Mouse (Mus musculus) urinary bladder, postnatal 36 days (tissue): ENCODE measurements around the gene 1300017J02Rik.

Experiments
- DNase-seq, 2 experiments: peaks; one replicate each; pipeline ENCODE4 v3.0.0; 2022; ENCODE audit warnings: low spot score in 2 of 2, mixed read lengths in 1 of 2

Gene 1300017J02Rik

GRCm38 (mm10) chr9:103271104-103271503, 33.8 kb downstream of the 1300017J02Rik start:
- no peak for DNase-seq

GRCm38 (mm10) chr9:103265778-103266177, 39.1 kb downstream of the 1300017J02Rik start:
- no peak for DNase-seq

DNA sequence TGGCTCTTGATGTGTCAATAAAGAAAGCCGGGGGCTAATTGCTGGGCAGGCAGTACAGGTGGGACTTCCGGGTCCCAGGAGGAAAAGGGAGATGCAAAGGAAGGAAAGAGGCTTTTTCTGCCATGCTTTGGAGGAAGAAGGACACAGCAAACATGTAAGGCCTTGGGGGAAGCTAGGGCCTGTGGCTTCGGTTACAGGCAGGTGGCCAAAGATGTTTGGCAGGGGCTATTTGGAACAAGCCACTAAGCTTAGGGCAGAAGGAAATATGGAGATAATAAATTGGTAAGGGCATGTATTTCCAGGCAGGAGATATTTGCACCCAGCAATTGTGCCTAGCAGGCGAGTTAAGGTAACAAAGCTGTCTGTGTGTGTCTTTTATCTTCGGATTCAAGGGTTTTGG, 52.0 kb downstream of the 1300017J02Rik start:
- no peak for DNase-seq

DNA sequence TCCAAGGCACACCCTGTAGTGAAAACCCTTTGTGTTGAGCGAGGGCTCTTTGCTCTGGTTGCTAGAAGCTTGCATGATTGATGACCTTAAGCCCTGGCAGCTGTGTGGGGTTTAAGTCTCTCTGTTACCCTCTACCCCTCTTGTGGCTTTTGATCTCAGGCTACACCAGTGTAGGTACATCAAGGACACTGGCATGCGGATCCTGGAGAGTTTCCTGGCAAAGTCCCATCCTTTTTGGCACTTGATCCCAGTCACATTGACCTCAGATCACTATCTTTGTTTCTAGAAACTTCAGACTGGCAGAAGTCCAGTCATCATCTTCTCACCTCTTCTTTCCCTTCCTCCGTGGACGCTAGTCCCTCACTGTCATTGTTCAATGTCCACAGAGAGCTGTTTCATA, 56.3 kb downstream of the 1300017J02Rik start:
- DNase-seq = no peak

DNA sequence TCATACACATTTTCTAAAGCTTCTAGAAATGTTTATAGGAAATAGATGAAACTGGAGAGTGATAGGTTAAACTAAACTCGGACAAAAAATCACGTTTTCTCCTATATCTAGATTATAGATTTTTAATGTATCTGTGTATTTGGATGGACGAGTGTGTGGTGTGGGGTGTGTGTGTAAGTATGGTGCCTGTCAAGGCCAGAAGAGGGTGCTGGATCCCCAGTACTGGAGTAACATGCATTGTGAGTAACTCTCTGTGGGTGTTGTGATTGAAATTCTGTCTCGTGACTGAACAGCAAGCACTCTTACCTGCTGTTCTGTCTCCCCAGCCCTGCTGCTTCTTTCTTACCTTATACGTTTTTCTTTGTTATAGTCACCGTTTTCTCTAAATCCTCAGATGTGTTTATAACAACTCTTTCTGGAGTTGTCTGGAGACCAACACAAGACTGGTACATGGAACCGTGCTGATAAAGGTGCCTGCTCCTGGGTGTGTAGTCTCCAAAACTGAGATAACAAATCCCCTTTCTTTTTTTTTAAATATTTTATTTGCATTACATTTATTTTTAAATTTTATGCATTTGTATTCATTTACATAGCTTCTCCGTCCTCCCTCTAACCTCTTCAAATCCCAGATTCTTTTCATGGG, 58.2 kb downstream of the 1300017J02Rik start:
- DNase-seq = no peak

- DNase-seq = no peak
Observed at GRCm38 (mm10) chr9:103243640-103244039, 61.2 kb downstream of the 1300017J02Rik start.

GRCm38 (mm10) chr9:103241206-103241605, 63.7 kb downstream of the 1300017J02Rik start:
- no peak for DNase-seq

DNA sequence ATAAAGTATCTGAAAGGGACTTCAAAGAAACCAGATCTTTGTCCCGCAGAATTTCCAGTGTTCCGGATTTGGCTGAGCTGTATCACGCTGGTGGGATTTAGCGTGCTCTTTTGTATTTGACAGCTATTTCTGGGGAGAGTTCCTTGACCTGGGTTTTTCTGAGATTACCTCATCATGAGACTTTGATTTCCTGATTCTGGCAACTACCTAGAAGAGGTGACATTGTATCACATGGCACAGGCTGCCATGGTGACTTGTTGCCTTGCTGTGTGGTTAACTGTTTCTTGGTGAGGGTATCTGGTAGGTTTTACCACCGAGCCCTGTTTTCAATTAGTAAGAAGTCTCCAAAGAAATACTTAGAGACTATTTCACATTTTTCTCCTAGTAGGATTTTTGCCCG, 65.4 kb downstream of the 1300017J02Rik start:
- no peak for DNase-seq

GRCm38 (mm10) chr9:103234565-103235165, 70.2 kb downstream of the 1300017J02Rik start:
- DNase-seq = peak; percentile 45 to 67

- no peak for DNase-seq
Observed at GRCm38 (mm10) chr9:103234059-103234458, 70.8 kb downstream of the 1300017J02Rik start.

- no peak for DNase-seq
Observed at GRCm38 (mm10) chr9:103233006-103233395, 71.9 kb downstream of the 1300017J02Rik start.

GRCm38 (mm10) chr9:103232232-103233005, 72.5 kb downstream of the 1300017J02Rik start:
- DNase-seq = no peak

DNA sequence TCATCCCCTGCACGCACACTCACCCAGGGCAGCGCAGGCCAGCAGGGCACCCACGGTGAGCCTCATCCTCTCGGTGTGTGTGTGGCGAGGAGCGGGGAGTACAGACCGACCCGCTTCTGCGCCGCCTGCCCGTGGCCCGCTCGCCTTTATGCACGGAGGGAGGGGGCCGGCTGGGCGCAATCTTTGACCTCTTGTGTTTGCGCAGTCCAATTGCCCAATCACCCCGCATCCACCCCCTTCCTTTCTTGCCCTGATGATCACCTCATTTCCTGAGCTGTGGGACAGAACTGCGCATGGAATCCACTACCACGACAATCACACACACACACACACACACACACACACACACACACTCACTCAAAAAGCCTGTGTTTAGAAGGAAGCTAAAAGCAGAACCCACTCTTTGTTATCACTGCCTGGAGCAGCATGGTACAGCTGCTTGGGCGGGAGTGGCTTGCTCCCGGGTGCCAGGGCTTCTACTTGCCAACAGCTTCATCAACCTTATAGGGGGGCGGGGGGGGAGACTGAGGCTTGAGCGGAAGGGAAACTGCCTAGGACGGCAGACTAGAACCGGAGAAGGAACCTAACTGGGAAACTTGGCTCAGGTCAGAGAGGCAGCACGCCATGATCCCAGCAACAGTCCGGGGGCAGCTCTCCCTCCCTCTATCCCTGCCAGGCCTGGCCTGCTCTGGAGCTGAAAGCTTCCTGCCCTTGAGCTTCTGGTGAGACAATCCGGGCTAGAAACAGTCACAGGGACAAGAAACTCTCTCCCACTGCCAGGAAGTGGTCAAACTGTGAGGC, 74.5 kb downstream of the 1300017J02Rik start, which contains the start of the genes Gm20425 and Trf:
Gene Gm20425, minus strand, starts transcription at position 157 of the 801 bp plus-strand sequence.
Gene Trf, minus strand, starts transcription at position 294 of the 801 bp plus-strand sequence.
- DNase-seq = peak; percentile 56 to 78

DNA sequence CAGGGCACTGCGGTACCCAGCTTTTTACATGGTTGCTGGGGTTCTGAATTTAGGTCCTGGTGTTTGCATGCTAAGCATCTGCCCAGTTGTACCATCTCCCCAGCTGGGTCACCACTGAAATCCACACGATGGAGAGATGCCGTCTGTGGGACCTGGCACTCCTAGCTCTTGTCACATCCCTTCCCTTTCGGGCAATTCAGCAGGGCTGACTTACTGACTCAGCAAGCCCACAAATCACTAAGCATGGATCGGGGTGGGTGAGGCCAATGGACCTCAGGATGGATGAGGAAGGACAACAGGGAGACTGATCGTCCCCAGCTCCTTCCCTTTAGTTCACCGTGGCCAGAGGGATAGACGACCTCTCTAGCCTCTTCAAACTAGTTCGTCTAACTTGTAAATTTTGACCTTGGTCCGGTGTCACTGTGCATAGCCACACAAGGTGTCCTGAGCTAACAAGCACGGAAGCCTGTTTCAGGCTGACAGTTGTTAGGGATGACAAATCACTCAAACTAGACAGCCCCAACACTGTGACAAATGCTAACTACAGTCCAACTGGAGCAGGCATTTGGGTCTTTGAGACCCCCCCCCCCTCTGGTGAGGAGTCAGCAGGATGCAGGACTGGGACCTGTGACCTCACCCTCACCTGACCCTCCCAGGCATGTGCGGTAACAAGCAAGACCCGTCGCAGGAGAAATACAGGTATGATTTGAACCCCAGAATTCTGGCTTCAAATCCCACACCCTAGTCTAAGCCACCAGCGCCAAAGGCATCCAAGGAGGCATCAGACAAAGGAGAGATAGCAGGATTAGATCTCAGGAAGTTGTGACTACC, 75.6 kb downstream of the 1300017J02Rik start:
- no peak for DNase-seq

DNA sequence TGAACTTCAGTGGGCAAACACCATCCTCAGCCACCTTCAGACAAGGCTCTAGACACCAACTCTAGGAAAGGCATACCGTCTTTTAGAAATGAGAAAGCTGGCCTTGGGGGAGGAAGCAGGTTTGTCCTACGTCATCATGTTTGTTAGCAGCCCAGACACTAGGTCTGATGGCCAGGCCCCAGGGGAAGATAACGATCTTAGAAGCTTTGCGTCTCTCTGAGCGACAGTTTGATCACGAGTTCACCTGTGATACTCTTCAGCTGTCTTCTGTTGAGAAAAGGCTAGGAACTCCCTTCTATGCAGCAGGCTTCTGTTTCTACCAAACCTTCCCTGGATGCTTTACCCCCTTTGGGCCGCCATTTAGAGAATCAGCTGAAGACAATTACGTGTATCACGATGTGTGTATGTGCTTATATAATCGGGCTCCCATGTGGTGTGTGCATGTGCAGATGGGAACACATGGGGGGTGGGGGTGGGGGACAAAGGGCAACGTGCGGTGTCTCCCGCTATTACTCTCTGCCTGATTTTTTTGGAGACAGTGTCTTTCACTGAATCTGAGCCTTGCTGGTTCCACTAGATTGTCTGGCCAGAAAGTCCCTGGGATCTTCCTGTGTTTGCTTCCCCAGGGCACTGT, 76.4 kb downstream of the 1300017J02Rik start:
- no peak for DNase-seq

DNA sequence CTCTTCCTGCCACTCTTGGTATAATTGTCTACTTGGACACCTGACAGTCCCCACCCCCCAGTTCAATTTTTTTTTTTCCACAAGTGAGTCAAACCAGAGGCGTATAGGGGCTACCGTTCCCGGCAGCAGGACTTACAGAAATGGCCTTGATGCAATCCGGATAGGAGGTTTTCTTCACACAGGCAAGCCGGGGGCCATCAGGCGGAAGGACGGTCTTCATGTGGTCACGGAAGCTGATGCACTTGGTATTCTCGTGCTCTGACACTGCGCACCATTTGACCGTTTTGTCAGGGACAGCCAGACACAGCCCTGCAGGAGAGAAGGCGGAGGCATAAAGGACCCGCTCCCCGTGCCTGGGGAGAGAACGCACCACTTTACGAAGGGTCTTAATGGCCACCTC, 77.1 kb downstream of the 1300017J02Rik start:
- no peak for DNase-seq

DNA sequence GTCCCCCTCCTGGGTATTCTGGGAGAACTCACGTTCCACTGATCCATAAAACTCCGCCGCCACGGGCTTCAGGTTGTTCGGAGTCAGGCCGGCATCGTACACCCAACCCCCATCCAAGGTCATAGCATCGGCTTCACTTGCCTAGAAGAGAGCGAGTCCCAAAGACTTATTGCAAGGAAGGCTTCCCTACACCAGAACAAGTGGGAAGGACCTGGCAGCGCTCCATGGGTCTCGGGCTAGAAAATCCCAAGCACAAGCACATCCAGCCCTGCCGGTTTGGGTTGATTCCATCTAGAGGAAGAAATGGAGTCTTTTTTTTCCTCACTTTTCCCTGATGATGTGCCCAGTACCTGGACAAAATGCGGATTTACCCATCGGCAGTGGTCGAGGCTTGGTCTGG, 78.1 kb downstream of the 1300017J02Rik start:
- DNase-seq = no peak

DNA sequence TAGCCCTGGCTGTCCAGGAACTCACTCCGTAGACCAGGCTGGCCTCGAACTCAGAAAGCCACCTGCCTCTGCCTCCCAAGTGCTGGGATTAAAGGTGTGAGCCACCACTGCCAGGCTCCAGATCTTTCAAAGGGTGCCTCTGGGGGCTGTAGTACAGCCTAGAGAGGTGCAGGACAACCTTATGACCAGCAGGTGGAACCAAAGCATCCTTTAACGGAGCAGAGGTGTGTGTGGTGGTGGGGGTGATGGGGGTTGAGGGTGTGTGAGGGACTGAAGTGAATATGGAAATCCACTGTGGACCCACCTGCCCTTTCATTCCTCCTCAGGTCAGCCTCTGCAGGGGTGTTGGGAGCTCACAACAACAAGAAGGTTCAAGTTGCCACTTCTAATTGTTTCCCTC, 79.4 kb downstream of the 1300017J02Rik start:
- DNase-seq = no peak

DNA sequence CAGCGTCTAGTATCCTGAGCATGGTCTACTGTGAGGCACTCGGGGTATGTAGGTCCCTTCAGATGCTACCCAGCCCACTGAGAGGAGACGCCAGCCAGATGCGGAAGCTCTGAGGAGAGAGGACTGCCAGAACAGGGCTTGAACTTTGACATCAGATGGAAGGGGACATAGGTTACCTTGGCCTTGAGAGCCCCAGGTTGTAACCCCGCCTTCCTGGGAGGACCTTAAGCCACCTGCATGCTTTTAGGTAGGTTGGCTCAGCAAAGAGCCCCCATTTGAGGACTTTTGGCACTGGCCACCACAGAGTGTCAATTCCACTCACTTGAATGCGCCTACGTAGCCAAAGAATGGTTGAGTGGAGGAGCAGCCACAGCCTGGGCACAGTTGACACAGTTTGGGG, 80.2 kb downstream of the 1300017J02Rik start:
- DNase-seq = no peak

- no peak for DNase-seq
Observed at GRCm38 (mm10) chr9:103214281-103214680, 90.6 kb downstream of the 1300017J02Rik start.
